In genomic region chrY:4829350-4829749, GRCm38 (mm10) we compare ENCODE assay signal across 6 mouse cellular contexts.
DNase-seq lines count a peak whose midpoint lies in the region; TF ChIP-seq lines count a peak whose summit lies in the region.
"Not testable (repeated sequence)": the region's sequence is repeated elsewhere in the genome, so short reads cannot be mapped to it uniquely, and the experiment has no call there.

No protein-coding gene starts in this region.

- not testable (repeated sequence) for H3K9ac ChIP-seq in MEL (ENCODE audit: control insufficient read depth, low read depth, low read length, poor library complexity, severe bottlenecking)

- H3K27me3 ChIP-seq in MEL (ENCODE audit: control insufficient read depth in 1 of 2, insufficient read depth in 2 of 2, low read length in 2 of 2): not testable (repeated sequence)

- not testable (repeated sequence) for H3K9me3 ChIP-seq in MEL (replicated peaks; ENCODE audit: insufficient read depth, low read length)

- H3K79me2 ChIP-seq in MEL (ENCODE audit: control insufficient read depth, insufficient read depth, low read length, poor library complexity): not testable (repeated sequence)

- H3K4me1 ChIP-seq in MEL (ENCODE audit: control insufficient read depth in 1 of 2, insufficient read depth in 2 of 2, low read length in 2 of 2): not testable (repeated sequence)

- TF ChIP-seq POLR2A in MEL (IDR thresholded peaks at IDR 0.05; ENCODE audit: control insufficient read depth in 1 of 2, insufficient read depth in 1 of 2, low read depth in 1 of 2, low read length in 2 of 2, poor library complexity in 1 of 2): not testable (repeated sequence)

- TF ChIP-seq RAD21 in MEL (IDR thresholded peaks at IDR 0.05; ENCODE audit: low read depth, low read length): not testable (repeated sequence)

- H3K27ac ChIP-seq in MEL (ENCODE audit: control insufficient read depth, low read depth, low read length): peak overlapping the region; percentile 60

- H3K4me3 ChIP-seq in MEL (ENCODE audit: control insufficient read depth in 1 of 2, insufficient read depth in 1 of 2, low read depth in 2 of 2, low read length in 2 of 2): not testable (repeated sequence)

- TF ChIP-seq CTCF in MEL (IDR thresholded peaks at IDR 0.05 in 2 of 3, conservative IDR thresholded peaks at IDR 0.05 in 1 of 3; ENCODE audit: control insufficient read depth in 1 of 3, insufficient read depth in 1 of 3, low read depth in 2 of 3, low read length in 3 of 3, poor library complexity in 1 of 3, severe bottlenecking in 1 of 3): not testable (repeated sequence)

- H3K36me3 ChIP-seq in MEL (ENCODE audit: control insufficient read depth in 1 of 2, insufficient read depth in 2 of 2, low read length in 2 of 2): not testable (repeated sequence)

- DNase-seq in 416B (ENCODE audit: low read depth) (peak; percentile 0), ES-CJ7 (ENCODE audit: low read depth, low spot score) (peak; percentile 5), MEL (ENCODE audit: low read depth, low spot score) (peak; percentile 63), MEL-GATA-1-ER (ENCODE audit: extremely low read depth, low read depth) (peak; percentile 67), R1 (ENCODE audit: low read depth, low spot score) (peak; percentile 40), ZHBTc4 (ENCODE audit: low read depth, low spot score) (peak; percentile 23)

- not testable (repeated sequence) for TF ChIP-seq EP300 in MEL (IDR thresholded peaks at IDR 0.05; ENCODE audit: low read depth in 1 of 2, low read length in 2 of 2)

TF ChIP-seq in MEL, 35 proteins besides CTCF, POLR2A, EP300 and RAD21:
- TF ChIP-seq GATA1 (IDR thresholded peaks at IDR 0.05; ENCODE audit: low read depth, low read length) (peak; percentile 56; the same call in 1 of the 2 replicates), TBP (IDR thresholded peaks at IDR 0.05; ENCODE audit: low read depth, low read length) (0 out of 2 replicates have a peak, but pooled peaks have one; percentile 20)

Comparison
In these comparisons a context has a peak if more than half of its experiments do, and no peak if none do; other contexts are left out.
1. DNase-seq: peak in every context shown above with its lines; median percentile 67 in MEL-GATA-1-ER; 63 in MEL; 40 in R1; 23 in ZHBTc4; 5 in ES-CJ7; 0 in 416B.